Mouse (Mus musculus): Measurements from ENCODE around the gene Map4k2.

- TF ChIP-seq CTCF (IDR thresholded peaks at IDR 0.05; ENCODE audit: low read depth, low read length), result no peak
- no peak for TF ChIP-seq POLR2A (IDR thresholded peaks at IDR 0.05; ENCODE audit: insufficient read depth, low read length)
- TF ChIP-seq EP300 (IDR thresholded peaks at IDR 0.05; ENCODE audit: insufficient read depth, low read depth, low read length), result no peak
Measured at GRCm38 (mm10) chr19:6384954-6385353, 44.0 kb downstream of the Map4k2 start.

Measured in ES-Bruce4 (cell line).